Mouse (Mus musculus): ENCODE measurements around the gene Uox. TPM values are rescaled to one million over a fixed set of nuclear protein-coding genes. Genes with fewer than 3 reads are reported as not detected.

Gene Uox
- 1 to 10 TPM in 1 of 2 experiments, not detected in 1; 3.1 TPM for total RNA-seq (2021)
- 0.06 TPM in 1 of 2 replicates, not detected in the other for polyA plus RNA-seq (2012; rRNA removed)
- long read RNA-seq: 0 reads

- no peak for DNase-seq
Measured at GRCm38 (mm10) chr3:146570148-146570782, at the start of gene Uox. TSS of gene Uox (plus strand) at chr3:146570426.

- peak; percentile 93 for DNase-seq
Measured at GRCm38 (mm10) chr3:146520798-146521651, 49.2 kb upstream of the Uox start, which contains the start of gene Rpf1. TSS of gene Rpf1 (minus strand) at chr3:146521429.

GRCm38 (mm10) chr3:146521652-146522020 is 48.6 kb upstream of the Uox start:
- DNase-seq: no peak

GRCm38 (mm10) chr3:146528335-146528734 is 41.9 kb upstream of the Uox start:
- DNase-seq: no peak

- no peak for DNase-seq
Measured at GRCm38 (mm10) chr3:146534986-146535385, 35.2 kb upstream of the Uox start.

- no peak for DNase-seq
Measured at GRCm38 (mm10) chr3:146540521-146541273, 29.5 kb upstream of the Uox start.

- DNase-seq: no peak
Measured at GRCm38 (mm10) chr3:146543632-146544031, 26.6 kb upstream of the Uox start.

- DNase-seq: no peak
Measured at GRCm38 (mm10) chr3:146554816-146555215, 15.4 kb upstream of the Uox start.

GRCm38 (mm10) chr3:146556567-146556966 is 13.7 kb upstream of the Uox start:
- no peak for DNase-seq

- DNase-seq: no peak
Measured at GRCm38 (mm10) chr3:146557507-146557906, 12.7 kb upstream of the Uox start.

GRCm38 (mm10) chr3:146562936-146563335 is 7.3 kb upstream of the Uox start:
- DNase-seq: no peak

- peak; percentile 75 for DNase-seq
Measured at GRCm38 (mm10) chr3:146564268-146565064, 5.8 kb upstream of the Uox start.

GRCm38 (mm10) chr3:146565065-146565411 is 5.2 kb upstream of the Uox start:
- DNase-seq: no peak

- DNase-seq: peak; percentile 34
Measured at GRCm38 (mm10) chr3:146567366-146567765, 2.9 kb upstream of the Uox start.

- DNase-seq: peak; percentile 84
Measured at GRCm38 (mm10) chr3:146567884-146568530, 2.2 kb upstream of the Uox start.

GRCm38 (mm10) chr3:146569594-146569993 is 632 bp upstream of the Uox start:
- peak; percentile 32 for DNase-seq

- peak; percentile 27 for DNase-seq
Measured at GRCm38 (mm10) chr3:146570939-146571338, 713 bp downstream of the Uox start.

- peak; percentile 16 for DNase-seq
Measured at GRCm38 (mm10) chr3:146571341-146571740, 1.1 kb downstream of the Uox start.

GRCm38 (mm10) chr3:146577591-146577990 is 7.4 kb downstream of the Uox start:
- no peak for DNase-seq

- DNase-seq: no peak
Measured at GRCm38 (mm10) chr3:146580039-146580729, 10.0 kb downstream of the Uox start.

GRCm38 (mm10) chr3:146583478-146583877 is 13.3 kb downstream of the Uox start:
- no peak for DNase-seq
